Mouse (Mus musculus): Measurements from ENCODE around the gene Syngr2.

Syngr2 gene

DNA sequence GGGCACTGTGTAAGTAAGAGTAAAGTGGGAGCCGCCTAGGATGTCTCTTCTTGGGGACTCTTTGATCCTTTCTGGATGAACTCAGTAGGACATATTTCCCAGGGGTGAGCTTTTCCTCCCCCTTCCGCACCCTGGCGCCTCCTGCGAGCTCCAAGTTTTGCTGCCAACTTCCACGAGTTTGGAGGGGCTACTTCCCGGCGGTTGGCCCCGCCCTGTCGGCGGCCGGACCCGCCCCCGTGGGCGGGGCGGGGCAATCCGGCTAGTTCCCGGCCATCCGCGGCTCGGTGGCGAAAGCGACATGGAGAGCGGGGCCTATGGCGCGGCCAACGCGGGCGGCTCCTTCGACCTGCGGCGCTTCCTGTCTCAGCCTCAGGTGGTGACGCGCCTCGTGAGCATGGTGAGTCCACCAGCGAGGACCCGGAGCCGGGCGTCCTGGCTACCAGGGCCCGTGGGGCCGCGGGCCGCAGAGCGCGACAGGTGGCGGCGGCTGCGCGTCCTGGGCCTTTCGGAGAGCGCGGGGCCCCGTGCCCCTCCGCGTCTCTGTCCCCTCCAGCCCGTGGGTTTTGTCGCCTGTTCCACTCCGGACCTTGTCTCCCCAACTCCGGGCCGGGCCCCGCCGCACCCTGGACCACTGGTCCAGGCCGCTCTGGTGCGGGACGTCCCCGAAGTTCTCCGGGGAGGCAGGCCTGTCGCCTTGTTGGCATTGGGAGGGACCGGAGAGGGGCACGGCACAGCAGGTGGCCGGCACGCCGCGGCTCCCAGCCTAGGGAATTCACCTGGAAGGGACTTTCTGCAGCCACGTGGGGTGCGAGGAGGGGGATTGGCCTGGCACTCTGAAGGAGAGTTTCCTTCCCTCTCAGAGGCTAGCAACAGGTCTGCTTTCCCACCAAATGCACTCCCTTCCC, at the start of gene Syngr2, which contains the start of gene Gm20708:
Syngr2 (plus strand) TSS at position 262 of the 905 bp plus-strand sequence.
Gm20708 (plus strand) TSS at position 262 of the 905 bp plus-strand sequence.
- DNase-seq (ENCODE audit: low read depth, low spot score): no peak

DNA sequence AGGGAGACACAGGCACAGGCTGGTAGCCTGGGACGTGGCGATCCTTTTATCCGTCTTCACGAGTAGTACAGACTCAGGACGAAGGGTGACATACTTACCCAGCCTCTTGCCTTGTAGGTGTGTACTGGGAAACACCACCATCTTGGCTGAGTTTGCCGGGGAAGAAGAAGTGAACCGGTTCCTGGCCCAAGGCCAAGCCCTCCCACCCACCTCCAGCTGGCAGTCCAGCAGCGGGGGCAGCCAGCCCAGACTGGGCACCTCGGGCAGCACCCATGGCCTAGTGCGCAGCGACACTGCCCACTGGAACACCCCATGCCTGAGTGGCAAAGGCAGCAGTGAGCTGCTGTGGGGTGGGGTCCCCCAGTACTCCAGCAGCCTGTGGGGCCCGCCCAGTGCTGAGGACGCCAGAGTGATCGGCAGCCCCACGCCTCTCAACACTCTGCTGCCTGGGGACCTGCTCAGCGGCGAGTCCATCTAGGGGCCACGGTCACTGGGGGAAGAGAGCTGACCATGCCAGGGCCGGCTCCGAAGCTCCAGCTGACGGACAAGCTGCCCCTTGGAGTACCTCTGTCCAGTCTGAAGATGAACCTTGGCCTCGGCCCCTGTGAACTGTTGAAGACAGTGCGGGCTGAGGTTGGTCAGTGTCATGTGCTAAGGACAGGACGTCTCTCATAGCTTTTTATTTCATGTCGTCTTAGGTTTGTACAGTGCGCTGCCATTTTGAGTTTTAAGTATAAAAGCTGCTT, 48.9 kb upstream of the Syngr2 start:
- no peak for DNase-seq (ENCODE audit: low read depth, low spot score)

DNA sequence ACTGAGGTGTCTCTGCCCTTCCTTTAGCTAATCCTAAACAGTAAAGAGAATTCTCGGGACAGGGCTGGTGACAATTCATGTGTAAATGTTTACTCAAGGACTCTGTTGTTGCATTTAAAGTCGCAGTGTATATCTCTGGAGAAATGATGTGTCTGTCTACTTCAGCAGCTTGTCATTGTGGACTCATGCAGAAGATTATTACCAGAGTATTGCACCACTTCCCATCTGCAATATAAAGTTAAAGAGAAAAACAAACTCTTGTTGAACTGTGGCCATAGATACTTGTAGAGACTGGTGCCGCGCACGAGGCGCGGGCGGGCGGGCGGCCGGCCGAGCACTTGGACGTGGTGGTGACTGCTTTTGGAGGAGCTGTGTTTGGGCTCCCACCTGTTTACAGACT, 47.7 kb upstream of the Syngr2 start:
- no peak for DNase-seq (ENCODE audit: low read depth, low spot score)

DNA sequence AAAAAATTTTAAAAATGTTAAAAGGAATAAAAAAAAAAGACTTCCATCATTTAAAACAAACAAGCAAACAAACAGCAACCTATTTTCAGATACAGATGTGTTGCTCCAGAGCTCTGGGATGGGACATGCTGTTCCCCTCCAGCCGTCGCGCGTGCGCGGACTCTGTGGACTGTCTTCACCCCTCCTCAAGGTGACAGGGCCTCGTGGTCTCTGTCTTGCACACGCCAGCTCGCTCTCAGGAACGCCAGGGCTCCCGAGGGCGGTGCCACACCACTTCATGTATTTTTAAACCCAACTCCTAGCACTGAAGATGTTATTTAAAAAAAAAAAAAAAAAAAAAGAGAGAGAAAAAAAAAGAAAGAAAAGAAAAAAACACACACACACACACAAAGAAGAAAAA, 47.2 kb upstream of the Syngr2 start:
- no peak for DNase-seq (ENCODE audit: low read depth, low spot score)

DNA sequence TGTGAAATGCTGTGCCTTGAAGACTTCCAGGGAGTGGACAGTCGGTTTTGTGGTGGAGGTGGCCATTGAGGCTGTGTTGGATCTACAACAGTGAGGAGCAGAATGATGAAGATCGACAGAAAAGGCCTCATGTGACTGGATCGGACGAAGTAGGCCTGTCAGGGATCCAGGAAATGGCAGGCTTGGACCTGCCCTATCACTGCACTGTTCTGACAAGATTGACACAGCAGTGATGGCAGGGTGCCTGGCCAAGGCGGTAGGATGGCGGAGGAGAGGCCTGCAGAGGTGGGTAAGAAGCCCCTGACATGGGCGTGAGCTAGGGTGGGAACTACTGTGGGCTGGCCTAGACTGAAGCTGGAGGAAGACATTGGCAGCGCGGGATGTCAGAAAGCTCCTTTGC, 45.1 kb upstream of the Syngr2 start:
- no peak for DNase-seq (ENCODE audit: low read depth, low spot score)

DNA sequence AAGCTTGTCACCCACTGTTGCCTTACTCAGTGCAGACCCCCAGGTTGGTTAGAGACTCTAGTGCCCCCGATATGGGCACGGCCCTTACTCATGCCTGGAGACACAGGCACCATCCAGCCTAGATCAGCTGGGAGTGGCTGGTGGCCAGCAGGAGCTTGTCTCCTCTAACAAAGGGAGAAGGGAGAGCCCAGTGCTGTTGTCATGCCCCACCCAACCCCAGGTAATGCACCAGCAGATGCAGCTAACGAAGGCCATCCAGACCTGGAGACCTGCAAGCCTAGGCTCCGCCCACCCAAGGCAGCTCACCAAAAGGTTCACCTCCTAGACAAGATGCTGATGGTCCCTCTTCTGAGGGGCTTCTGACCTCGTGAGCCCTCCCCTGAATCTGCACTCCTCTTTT, 44.1 kb upstream of the Syngr2 start:
- no peak for DNase-seq (ENCODE audit: low read depth, low spot score)

DNA sequence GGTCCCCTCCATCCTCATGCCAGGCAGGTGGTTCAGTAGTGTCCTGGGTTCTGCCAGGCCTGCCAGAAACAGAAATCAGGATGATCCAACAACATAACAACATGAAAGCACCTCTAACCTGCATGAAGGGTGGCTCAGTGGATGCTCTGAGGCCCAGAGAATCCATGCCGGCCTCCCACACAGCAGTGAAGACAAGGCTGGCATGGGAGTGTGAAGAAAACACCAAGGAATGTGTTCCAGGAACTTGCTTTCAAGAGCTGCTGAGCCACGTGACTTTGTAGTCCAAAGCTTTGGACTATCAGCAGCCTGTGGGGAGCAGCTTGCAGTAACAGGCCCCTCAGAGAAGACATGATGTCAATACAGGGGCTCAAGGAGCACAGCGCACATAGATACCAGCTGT, 43.2 kb upstream of the Syngr2 start:
- no peak for DNase-seq (ENCODE audit: low read depth, low spot score)

DNA sequence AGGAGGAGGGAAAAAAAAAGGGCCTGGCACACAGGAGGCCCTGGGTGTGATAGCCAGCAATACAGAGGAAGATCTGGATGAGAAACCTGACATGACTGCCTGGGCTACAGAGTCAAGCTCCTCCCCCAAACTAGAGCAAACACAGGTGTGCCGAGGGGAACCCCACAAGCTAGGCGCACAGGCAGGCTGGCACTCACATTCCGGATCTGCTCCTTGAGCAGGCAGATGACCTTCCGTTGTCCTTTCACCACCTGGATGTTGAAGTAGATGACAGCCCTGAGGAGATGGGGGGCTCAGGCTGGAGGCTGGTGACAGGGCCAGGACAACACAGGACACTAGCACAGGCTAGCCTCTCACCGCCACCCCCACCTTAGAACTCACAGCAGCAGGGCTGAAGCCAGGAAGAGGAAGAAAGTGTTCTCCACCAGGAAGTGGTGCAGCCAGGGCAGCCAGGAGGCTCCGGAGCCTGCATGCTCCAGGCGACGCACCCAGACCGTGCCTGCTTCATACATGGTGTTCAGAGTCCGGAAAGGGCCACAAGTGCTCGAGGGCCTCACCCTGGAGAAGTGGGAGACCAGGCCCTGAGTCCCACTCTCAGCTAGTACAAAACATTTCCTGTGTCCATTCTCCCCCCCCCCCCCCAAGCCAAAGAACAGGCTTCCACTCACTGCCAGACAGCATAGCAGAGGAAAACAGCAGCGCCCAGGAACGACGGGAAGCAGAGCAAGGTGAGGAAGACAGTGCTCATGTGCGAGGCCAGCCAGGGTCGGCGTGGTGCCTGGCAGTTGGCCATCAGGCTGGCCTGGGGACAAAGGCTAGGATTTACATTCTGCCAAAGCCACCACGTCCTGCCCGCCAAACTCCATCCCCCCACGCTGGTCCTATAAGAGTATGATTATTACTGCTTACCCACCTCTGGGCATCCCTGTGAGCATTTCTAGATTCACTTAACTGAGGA, 40.5 kb upstream of the Syngr2 start:
- DNase-seq (ENCODE audit: low read depth, low spot score): no peak

DNA sequence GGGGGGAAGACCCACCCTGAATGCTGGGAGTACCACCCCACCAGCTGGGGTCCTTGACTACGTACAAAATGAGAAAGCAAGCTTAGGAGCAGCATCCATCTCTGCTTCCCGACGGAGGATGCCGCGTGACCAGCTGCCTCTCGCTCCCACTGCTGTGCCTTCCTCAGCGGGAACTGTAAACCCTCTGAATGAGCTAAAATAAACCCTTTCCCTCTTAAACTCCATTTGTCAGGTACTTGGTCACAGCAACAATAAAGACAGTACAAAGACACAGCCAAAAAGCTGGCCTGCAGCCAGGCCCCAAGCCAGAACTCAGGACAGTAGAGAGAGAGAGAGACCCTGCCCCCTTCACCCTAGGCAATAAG, 39.8 kb upstream of the Syngr2 start:
- no peak for DNase-seq (ENCODE audit: low read depth, low spot score)

DNA sequence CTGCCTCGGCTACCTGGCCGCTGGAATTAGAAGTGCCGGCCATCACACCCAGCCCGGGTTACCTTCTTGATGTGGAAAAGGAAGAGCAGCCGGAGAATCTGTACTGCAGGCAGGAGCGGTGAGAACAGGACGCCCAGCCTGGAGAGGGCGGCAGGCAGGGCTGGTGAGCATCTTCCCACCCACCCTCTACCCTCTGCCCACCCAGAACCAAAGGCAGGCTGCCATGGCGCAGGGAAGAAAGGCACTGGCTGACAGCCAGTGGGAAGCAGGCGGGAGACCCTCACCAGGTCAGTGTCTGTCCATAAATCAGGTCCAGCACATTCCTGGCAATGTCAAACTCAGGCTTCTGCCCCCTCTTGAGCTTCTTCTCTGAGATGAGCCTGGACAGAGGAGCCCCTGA, 39.1 kb upstream of the Syngr2 start:
- no peak for DNase-seq (ENCODE audit: low read depth, low spot score)

DNA sequence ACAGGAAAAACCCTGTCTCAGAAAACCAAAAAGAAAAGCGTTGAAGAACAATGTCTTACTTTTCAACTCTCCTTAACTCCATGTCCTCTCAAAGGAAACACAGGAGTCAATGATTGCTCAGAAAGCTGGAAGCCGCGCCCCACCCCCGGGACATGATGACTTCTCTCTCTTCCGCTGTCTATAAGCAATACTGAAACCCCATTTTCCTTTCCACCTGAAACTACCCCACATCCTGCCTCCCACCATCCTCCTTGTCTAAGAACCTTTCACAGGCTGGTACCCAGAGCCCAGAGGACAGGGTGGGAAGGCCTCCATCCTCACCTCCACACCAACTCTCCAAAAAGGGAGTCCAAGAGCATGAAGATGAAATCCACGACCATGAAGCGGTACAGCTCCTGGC, 37.1 kb upstream of the Syngr2 start:
- no peak for DNase-seq (ENCODE audit: low read depth, low spot score)

DNA sequence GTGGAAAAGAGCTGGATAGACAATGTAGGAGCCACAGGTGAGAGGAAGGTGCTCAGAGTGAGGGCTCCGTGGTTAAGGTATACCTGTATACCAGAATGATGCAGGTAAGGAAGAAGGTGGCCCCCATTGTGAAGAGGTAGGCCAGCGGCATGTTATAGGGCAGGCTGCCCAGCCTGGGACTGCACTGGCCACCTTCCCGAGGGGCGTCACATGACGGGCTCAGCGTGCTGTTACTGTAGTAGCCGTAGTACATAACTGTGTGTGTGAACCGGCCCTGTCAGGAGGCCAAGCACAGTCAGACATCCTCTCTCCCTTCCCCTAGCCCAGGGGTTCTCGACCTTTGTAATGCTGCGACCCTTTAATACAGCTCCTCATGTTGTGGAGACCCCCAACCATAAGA, 34.5 kb upstream of the Syngr2 start:
- no peak for DNase-seq (ENCODE audit: low read depth, low spot score)

DNA sequence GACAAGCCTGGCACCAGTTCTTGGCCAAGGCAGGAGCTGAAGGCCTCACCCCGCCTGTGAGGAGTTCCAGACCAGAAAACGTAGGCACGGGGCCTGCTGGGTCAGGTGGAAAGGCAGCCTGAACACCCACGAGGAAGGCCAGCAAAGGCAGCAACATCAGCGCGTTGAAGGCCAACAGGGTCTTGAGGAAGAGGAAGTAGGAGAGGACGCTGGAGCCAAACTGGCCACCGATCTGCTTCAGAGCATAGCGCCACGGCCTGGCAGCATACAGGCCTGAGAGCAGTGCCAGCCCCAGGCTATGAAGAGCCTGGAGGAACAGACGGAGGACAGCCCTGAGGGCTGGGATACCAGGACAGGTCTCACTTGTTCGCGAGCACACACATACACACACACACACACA, 33.9 kb upstream of the Syngr2 start:
- DNase-seq (ENCODE audit: low read depth, low spot score): no peak

DNA sequence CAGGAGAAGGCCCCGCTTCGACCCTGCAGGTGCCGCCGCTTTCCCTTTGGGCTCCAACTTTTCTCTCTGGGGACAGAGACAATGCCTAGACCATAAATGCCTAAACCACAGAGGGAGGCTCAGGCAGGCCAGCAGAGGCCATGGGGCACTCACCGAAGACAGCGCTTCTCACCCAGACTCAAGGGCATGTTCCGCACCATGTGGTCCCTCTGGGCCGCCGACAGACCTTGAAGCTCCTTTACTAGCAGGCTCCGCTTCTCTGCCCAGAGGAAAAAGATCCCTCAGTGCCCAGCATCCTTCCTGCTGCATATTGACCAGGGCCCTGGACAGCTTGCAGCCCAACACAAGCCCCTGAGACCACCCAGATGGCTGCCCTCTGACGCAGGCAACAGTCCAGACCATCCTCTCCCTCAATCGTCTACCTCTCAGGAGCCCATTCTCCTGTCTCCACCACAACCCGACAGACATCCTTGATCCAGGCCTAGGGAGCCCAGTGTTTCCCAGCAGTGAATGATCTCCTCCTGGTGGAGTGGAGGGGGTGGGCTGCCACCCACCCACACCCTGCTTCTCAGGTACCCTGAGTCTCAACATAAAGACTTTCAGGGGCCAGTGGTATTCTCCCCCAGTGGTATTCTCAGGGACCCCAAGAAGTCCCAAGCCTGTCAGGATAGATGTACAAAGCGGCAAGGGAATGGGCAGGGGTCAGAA, 33.2 kb upstream of the Syngr2 start:
- no peak for DNase-seq (ENCODE audit: low read depth, low spot score)

DNA sequence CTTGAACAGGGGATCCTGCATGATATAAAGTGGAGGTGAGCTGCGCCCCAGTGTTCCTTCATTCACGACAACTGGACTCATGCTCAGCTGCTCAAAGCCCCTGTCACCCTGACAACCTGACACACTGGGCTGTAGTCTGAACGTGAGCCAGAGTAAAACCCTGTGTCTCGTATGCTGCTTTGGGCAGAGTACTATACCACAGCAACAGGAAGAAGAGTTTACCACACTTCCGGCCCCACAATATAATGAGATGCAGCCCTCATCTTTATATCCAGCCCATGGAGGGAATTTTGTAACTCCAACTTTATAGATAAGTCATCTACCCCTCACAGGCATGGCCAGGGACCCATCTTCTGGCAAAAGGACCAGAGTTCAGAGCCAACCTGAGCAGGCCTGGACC, 32.4 kb upstream of the Syngr2 start:
- DNase-seq (ENCODE audit: low read depth, low spot score): no peak

DNA sequence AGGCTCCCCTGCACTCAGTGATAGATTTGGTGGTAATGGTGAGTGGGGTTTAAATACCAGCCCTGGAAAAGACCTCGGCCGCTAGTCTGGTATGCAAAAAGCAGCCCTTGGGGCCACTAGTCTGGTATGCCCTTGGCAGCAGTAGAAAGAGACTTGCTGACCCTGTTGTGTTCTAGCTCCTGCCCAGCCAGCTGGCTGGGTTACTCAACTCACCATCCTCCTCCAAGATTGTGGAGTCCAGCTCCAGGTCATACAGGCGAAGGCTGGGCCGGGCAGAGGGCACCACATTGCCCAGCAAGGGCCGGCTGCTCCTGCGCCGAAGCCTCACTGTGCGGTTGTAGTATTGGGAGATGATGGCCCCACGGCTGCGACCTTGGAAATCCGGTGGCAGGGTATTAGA, 31.4 kb upstream of the Syngr2 start:
- no peak for DNase-seq (ENCODE audit: low read depth, low spot score)

DNA sequence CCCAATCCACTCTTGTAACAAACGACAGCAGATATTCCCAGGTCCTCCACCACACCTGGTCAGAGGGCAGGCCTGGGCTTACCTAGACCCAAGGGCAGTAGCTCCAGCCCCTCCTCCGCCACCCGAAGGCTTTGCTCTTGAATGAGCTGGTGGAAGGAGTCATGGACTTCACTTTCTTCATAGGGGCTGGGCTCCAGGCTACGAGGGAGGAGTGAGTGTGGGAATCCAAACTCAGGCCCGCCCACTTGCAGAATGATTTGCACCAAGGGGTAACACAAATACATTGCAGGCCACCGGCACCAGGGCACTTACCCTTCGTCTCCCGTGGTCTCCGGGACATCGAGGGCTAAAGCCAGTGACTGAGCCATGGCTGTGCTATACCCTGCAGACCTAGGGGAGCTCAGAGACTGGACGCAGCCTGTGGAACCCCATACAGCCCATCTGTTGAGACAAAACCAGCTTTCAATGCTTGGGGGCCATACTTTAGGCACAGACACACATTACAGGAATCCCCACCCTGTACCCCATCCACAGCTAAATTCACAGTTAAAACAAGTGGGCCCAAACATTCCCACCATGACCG, 30.5 kb upstream of the Syngr2 start:
- DNase-seq (ENCODE audit: low read depth, low spot score): no peak

DNA sequence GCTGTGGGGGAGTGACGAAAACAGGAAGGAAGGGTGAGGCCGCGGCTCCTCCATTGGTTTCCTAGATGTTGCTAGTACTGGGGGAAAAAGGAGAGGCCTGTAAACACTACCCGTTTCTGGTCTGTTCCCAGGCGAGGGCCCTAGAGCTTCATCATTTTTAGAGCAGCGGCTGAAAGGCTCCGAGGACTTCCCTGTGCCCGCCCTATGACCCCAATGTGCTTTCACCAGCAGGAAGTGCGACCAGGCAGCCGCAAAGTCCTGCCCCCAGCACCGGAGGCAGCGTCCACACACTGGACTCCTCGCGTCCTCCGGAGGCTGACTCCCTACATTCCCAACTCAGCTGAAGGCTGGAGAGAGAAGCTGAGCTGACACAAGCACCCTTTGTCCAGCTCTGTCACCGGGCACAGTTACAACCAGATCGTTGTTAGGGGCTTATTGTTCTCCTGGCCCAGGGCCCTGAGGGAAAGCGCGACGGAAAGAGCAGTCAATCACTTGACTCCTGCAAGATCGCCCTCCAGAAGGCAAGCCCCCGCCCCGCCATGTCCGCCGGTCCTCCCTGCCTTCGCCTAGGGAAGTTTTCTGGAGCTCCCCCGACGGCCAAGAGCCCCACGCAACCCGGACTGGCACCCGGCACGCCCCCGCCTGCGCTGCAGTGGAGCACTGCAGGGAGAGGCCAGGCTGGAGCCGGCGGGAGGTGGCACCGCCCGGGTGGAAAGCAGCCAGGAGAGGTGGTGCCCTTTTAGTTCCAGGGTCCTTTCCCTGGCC, 29.9 kb upstream of the Syngr2 start:
- DNase-seq (ENCODE audit: low read depth, low spot score): no peak

DNA sequence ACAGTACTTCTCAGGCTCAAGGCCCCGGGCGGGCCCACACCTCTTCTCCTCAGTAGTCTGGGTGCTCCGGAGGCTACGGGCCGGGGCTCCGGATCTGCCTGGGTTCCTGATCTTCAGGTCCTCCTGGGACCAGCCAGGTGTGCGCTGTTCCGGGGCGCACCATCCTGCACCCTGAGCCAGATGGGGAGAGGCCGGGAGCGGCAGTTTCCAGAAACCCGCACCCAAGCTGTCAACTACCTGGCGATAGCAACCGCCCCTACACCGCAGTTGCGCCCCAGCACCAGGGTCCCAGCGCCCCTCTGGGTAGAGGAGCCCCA, 29.3 kb upstream of the Syngr2 start:
- DNase-seq (ENCODE audit: low read depth, low spot score): no peak

DNA sequence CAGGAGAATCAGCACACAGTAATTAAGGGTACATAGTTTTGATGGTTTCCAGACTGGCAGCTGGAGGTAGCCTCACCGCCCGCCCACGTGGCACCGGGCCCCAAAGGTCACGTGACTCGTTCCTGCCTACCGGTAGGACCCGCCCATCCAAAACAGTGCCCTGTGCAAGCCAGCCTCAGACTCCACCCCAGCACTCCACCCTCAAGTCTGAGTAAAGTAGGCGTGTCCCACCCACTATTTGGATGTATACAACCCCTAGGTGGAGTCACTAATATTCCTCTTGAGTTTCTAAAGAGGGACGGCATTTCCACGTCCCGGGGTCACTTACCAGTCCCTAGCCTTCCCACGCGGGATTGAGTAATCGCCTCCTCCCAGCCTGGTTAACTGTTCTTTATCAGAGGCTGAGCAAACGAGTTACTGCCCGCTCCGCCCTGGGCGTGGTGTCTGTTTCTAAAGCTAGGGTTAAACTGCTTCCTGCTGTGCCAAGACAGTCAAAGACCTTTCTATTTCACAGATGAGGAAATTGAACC, 28.8 kb upstream of the Syngr2 start:
- DNase-seq (ENCODE audit: low read depth, low spot score): no peak

Measured in retina, postnatal 7 days (tissue).